Mouse (Mus musculus) v-Abl transformed pro-B cells (cell line): ENCODE measurements at regions not wholly inside any gene's neighbourhood (a gene's known extent, or its start where the extent isn't known, plus 50 kb on each side); places are given as distances from the start of the nearest gene placed in this dataset.

Source experiments
- in situ Hi-C, 2 experiments: fragments of 400-800 bp; cut with MboI; formaldehyde crosslinking; loops; one replicate each; pipeline ENCODE4 v1.15.1; 2025; ENCODE audit not compliant: unreplicated experiment in 2 of 2

DNA sequence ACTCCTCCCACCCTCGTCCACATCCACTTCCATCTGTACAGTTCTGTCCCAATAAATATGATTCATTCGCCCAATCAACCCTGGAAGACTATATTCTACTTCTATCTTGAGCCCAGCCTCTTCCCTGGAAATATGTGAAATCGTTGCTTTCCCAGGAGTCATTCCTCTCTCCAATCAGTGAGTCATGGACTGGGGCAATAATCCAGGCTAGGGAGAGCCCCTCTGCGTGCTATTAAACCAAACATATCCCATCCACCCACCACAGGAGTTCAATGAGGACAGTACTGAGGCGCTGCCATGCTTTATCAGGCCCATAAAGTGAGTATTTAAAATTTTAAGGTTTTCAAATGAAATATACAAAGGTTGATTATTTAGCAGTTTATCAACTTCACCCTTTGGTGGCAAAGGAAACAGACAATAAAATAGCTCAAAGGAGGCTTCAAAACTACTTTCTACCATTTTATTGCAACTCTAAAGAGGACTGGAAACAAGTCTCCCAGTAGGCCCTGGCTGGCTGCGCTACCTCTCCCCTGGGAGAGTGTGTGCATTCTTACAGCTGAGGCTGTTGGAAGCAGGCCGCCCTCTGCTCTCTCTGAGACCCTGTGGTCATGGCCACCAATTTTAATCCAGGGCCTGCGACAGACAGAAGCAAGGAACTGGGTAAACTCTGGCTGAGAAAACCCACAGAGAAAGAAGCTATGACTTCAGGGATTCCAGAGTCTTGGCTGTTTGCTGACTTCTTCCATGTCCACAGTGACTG, 471.9 kb downstream of the Lmo4 start:
- in situ Hi-C loops: no loop called here

- in situ Hi-C loops: no loop called here
These were observed 475.4 kb downstream of the Lmo4 start for GRCm38 (mm10) chr3:143729473-143730076.

- in situ Hi-C loops: no loop called here
These were observed 482.4 kb downstream of the Lmo4 start for GRCm38 (mm10) chr3:143722571-143722970.

DNA sequence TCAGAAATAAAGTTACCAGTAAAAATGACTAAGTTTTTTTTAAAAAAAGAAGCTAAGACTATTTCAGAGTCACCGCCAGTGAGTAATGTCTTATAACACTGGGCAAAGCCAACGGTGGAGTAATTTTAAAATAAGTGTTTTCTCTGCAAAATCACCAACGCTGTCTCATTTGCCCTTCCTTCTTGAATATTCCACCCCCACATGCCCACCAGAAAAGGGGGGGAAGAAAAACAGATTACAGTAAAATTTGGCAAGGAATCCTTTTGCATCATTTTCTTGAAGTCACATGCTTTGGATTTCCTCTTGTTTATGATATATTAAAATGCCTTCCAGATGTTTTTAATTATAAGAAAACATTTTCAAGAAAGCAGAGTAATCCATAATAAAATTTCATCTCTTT, 482.9 kb downstream of the Lmo4 start:
- in situ Hi-C loops: no loop called here

DNA sequence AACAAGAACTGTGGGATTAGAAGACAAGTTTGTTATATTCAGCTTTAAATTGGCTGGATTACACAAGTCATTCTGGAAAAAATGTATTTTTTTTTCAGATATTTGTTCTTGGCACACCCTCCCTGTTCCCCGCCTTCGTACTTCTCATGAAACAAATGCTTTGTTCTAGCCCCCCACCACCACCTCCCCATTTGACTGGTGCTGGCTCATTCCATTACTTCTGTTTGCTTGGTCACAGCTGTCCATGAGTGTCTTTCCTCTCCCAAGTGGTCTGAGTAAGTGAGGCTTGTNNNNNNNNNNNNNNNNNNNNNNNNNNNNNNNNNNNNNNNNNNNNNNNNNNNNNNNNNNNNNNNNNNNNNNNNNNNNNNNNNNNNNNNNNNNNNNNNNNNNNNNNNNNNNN, 491.8 kb downstream of the Lmo4 start:
- in situ Hi-C loops: no loop called here

GRCm38 (mm10) chr3:143710805-143711469, 494.1 kb downstream of the Lmo4 start:
- in situ Hi-C loops: no loop called here

- in situ Hi-C loops: no loop called here
These were observed 498.3 kb downstream of the Lmo4 start for GRCm38 (mm10) chr3:143706679-143707078.

DNA sequence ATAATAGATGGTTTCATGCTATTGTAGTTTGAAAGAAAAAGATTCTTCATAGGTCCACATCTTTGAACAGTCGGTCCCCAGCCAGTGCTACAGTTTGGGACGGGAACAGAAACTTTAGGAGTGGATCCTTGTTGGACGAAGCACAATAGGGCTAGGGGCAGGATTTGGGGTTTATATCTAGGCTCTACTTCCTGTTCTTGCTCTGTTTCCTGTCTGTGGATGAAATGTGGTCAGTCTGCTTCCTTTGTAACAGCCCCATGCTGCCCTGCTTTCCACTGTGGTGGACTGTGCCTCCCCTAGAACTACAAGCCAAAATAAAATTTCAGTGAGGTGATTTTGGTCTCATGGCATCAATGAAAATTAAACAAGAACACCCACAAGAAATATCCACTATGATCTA, 510.2 kb downstream of the Lmo4 start:
- in situ Hi-C loops: no loop called here

- in situ Hi-C loops: no loop called here
These were observed 519.3 kb downstream of the Lmo4 start for GRCm38 (mm10) chr3:143685742-143686141.

DNA sequence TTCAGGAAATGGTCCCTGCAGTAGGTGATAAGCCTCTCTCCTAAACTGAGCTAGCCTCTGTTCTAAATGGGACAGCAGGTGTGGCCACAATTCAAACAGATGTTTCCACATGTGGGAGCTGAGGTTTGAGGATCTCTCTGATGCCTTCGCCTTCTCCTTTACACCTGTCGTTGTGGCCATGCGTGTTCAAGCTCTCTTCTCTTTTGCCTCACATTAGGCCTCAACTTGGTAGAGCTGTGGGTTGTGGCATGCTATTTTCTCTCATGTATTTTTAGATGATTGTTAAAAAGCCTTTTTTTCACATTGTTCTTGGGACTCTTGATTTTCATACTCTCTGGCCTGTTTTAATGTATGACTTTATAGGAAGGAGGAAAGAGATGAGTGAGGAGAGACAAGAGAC, 526.8 kb downstream of the Lmo4 start:
- in situ Hi-C loops: no loop called here

DNA sequence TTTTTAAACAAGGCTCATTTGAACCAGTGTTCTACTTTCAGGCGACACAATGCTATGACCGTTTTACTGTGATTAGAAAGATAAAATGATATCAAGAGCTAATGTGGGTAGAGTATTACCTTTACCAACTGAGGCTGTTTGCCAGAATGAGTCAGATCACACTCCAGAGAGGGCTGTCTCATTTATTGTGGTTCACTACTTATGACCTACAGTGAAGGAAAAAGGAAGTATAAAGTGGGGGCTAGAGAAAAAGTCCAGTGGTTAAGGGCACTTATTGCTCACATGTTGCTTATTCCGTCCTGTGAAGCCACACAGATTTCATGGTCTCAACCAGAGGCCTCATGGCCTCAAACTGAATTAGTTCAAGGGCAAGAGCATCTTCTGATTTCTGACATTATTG, 530.2 kb downstream of the Lmo4 start:
- in situ Hi-C loops: no loop called here

- in situ Hi-C loops: no loop called here
These were observed 530.6 kb downstream of the Lmo4 start for GRCm38 (mm10) chr3:143674446-143674845.

- in situ Hi-C loops: no loop called here
These were observed 542.9 kb downstream of the Lmo4 start for GRCm38 (mm10) chr3:143662041-143662685.

DNA sequence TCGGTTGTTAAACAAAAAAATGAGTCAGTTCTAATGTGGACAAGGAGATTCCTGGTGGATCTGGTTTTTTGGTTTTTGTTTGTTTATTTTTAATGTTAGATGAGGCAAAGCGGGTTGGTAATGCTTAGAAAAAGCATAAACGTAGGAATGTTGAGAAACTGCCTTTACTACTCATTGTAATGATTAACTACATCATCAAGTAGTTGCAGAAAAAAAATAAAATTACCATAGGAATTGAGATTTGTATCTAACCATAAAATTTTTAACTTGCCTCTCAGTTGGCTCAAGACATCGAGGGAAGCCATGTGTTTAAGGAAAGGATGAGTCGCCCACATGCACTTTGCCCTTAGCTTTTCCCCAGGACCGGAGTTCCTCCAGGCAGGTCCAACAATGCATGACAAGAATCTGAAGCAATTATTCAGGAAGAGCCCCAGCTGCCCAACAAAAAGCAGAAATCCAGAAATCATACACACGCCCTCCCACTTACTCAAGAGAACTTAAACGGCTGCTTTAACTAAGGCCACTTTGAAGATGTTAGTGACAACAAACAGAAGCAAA, 545.5 kb downstream of the Lmo4 start:
- in situ Hi-C loops: no loop called here

DNA sequence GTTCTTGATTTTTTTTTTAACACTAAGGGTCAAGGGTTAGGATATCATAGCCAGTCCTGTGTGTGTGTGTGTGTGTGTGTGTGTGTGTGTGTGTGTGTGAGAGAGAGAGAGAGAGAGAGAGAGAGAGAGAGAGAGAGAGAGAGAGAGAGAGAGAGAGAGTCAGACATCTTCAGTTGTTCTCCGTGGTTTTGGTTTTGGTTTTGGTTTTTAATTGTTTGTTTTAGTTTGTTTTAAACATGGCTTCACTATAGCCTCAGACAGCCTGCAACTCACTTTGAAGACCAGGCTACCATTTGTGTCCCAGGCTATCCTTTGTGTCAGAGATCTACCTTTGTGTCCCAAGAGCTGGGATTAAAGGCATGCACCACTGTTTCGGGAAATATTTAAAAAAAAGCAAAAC, 557.8 kb downstream of the Lmo4 start:
- in situ Hi-C loops: loop anchor here (10.0 to 25.0 kb wide), 2 partner anchors 558 to 565 kb away; partner anchors contain the start of gene Lmo4 (in 2 of the 2)

DNA sequence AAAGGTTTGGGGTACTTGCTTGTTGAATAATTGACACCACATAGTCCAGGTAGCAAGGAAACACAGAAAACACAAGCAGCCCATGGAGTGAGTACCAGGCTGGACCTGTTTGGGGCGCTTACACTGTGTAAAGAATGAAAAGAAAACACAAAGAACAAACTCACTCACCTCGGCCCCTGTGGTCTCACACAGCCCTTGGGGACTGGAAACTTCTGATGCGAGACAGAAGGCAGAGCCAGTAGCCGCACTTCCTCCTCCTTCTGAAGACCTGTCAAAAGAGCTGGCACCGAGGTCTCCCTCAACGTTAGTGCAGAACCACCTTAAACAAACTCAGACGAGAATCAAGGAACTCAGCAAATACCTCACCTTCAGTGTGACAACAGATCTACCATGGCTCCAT, 558.2 kb downstream of the Lmo4 start:
- in situ Hi-C loops: loop anchor here (10.0 to 25.0 kb wide), 2 partner anchors 558 to 565 kb away; partner anchors contain the start of gene Lmo4 (in 2 of the 2)

DNA sequence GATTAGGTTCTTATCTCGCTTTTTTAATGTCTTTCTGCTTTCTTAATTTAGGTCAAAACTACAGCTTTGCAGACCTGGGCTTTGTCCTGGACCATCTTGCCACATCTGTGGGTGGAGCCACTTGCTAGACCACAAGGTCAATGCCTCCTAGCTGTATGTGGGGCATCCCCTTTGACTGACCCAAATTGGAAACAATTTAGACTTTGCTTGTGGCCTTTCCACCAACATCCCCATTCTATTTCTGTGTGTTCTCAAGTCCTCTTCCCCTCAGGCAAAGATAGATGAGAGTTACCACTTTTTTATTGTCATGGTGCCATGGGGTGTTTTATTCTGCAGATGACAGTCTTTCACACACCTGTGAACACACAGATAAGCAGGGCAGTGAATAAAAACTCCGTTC, 572.0 kb downstream of the Lmo4 start:
- in situ Hi-C loops: loop anchor here in 1 of 2 experiments (25.0 kb wide), 1 partner anchor 579 kb away; the partner anchor contains the start of gene Lmo4

GRCm38 (mm10) chr3:143631183-143631582, 573.8 kb downstream of the Lmo4 start:
- in situ Hi-C loops: loop anchor here in 1 of 2 experiments (25.0 kb wide), 1 partner anchor 581 kb away; the partner anchor contains the start of gene Lmo4

- in situ Hi-C loops: loop anchor here in 1 of 2 experiments (25.0 kb wide), 1 partner anchor 587 kb away; the partner anchor contains the start of gene Lmo4
These were observed 580.1 kb downstream of the Lmo4 start for GRCm38 (mm10) chr3:143624906-143625305.

DNA sequence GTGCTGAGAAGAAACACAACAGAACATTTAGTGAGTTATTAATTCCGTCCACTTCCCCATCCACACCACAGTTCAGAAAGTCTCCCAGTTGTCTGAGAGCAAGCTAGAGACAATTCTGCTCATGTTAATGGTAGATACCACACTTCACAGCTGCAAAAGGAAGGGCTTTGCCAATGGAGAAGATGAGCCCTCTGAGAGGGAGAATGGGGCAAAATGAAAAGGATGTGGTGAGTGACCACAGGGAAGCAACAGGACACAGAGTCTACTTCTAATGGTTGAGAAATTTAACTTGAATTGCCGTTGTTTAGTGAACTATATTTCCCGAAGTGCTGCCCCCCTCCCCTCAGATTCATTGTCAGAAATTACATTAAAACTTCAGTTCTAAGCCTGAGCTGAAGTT, 582.7 kb downstream of the Lmo4 start:
- in situ Hi-C loops: no loop called here

- in situ Hi-C loops: no loop called here
These were observed 585.9 kb downstream of the Lmo4 start for GRCm38 (mm10) chr3:143619125-143619524.
